Mouse (Mus musculus) thymus, adult 2 months (tissue): ENCODE data around the gene Carns1.

Experiments
- CTCF ChIP-seq: fragments of 200-500 bp; IDR thresholded peaks from 2 replicates; pipeline ENCODE4 v1.5.1; 2012; ENCODE audit warnings: mild to moderate bottlenecking, control low read depth, low read length, moderate library complexity, borderline replicate concordance; ENCODE audit not compliant: control insufficient read depth, poor library complexity, insufficient read depth; ENCODE audit errors: extremely low read depth
- POLR2A ChIP-seq: fragments of 200-500 bp; IDR thresholded peaks from 2 replicates; pipeline ENCODE4 v1.6.1; 2012; ENCODE audit warnings: mild to moderate bottlenecking, low read length, control low read depth, moderate library complexity; ENCODE audit not compliant: control insufficient read depth, poor library complexity, insufficient read depth; ENCODE audit errors: extremely low read depth

GRCm38 (mm10) chr19:4131075-4131474 is 44.2 kb downstream of the Carns1 start:
- TF ChIP-seq CTCF (no peak), POLR2A (no peak)
